Mouse (Mus musculus): Measurements from ENCODE around the gene Ccr6. TPM values are rescaled to one million over a fixed set of nuclear protein-coding genes. Genes with fewer than 3 reads are reported as not detected.

Gene Ccr6
- total RNA-seq, 2 experiments from 2014 or later = not detected

GRCm38 (mm10) chr17:8283526-8284253, 47.8 kb downstream of the Ccr6 start:
- DNase-seq = peak; percentile 95

GRCm38 (mm10) chr17:8284254-8284661, 48.4 kb downstream of the Ccr6 start:
- DNase-seq = peak; percentile 46

- DNase-seq = no peak
Observed at GRCm38 (mm10) chr17:8285056-8285455, 49.2 kb downstream of the Ccr6 start.

GRCm38 (mm10) chr17:8286987-8287386, 51.1 kb downstream of the Ccr6 start:
- DNase-seq = no peak

- DNase-seq = no peak
Observed at GRCm38 (mm10) chr17:8289993-8290679, 54.3 kb downstream of the Ccr6 start.

- DNase-seq = no peak
Observed at GRCm38 (mm10) chr17:8290736-8291135, 54.9 kb downstream of the Ccr6 start.

- no peak for DNase-seq
Observed at GRCm38 (mm10) chr17:8295825-8296224, 60.0 kb downstream of the Ccr6 start.

GRCm38 (mm10) chr17:8296313-8296844, 60.5 kb downstream of the Ccr6 start:
- no peak for DNase-seq

- DNase-seq = no peak
Observed at GRCm38 (mm10) chr17:8297746-8298145, 61.9 kb downstream of the Ccr6 start.

- DNase-seq = no peak
Observed at GRCm38 (mm10) chr17:8298281-8298680, 62.4 kb downstream of the Ccr6 start.

GRCm38 (mm10) chr17:8299524-8299923, 63.7 kb downstream of the Ccr6 start:
- no peak for DNase-seq

GRCm38 (mm10) chr17:8301515-8301914, 65.7 kb downstream of the Ccr6 start:
- no peak for DNase-seq

GRCm38 (mm10) chr17:8302772-8303438, 67.1 kb downstream of the Ccr6 start:
- DNase-seq = no peak

GRCm38 (mm10) chr17:8303671-8304070, 67.8 kb downstream of the Ccr6 start:
- no peak for DNase-seq

GRCm38 (mm10) chr17:8305801-8306200, 70.0 kb downstream of the Ccr6 start:
- DNase-seq = no peak

Other genes with a start within 250 kb of the Ccr6 start
- gene Gm49673, start 88.3 kb upstream of the Ccr6 start, total RNA-seq (2021) = under 1 TPM; 0.23 to 0.26 TPM
- gene Rnaset2a, start 87.9 kb upstream of the Ccr6 start, total RNA-seq (2021) = 10 to 100 TPM; 15.6 to 19.2 TPM
- gene Fgfr1op, start 70.5 kb upstream of the Ccr6 start, total RNA-seq (2021) = 10 to 100 TPM; 13.3 to 15.3 TPM
- 100 to 1,000 TPM; 206 to 242 TPM for gene Mpc1, start 46.9 kb downstream of the Ccr6 start, total RNA-seq (2021)
- 10 to 100 TPM; 16.0 to 21.0 TPM for gene Sft2d1, start 75.1 kb downstream of the Ccr6 start, total RNA-seq (2021)
- under 1 TPM in 1 of 2 experiments, not detected in 1; 0.27 TPM for gene Prr18, start 101.4 kb downstream of the Ccr6 start, total RNA-seq (2021)
- not detected for gene T2, start 119.9 kb downstream of the Ccr6 start, total RNA-seq (2021)
- gene T, start 198.4 kb downstream of the Ccr6 start, total RNA-seq (2021) = not detected